Mouse (Mus musculus) embryonic facial prominence, embryonic 12.5 days (tissue): Measurements from ENCODE around the gene Kxd1. TPM values are rescaled to one million over a fixed set of nuclear protein-coding genes. Genes with fewer than 3 reads are reported as not detected.

Source experiments
- ATAC-seq: fragments of 200-750 bp; cut with Nextera tagmentation; 2 replicates; pipeline ENCODE4 v1.8.0; 2017; ENCODE audit not compliant: insufficient number of reproducible peaks, insufficient read depth, low FRiP score, low TSS enrichment
- H3K27ac ChIP-seq: fragments of 300-500 bp; sonication (generic); 2 replicates; pipeline ENCODE4 v1.5.1; 2016; ENCODE audit warnings: mild to moderate bottlenecking
- H3K27me3 ChIP-seq: fragments of 300-500 bp; sonication (generic); 2 replicates; pipeline ENCODE4 v1.6.1; 2016; ENCODE audit warnings: mild to moderate bottlenecking, moderate library complexity
- H3K36me3 ChIP-seq: fragments of 300-500 bp; sonication (generic); 2 replicates; pipeline ENCODE4 v1.6.1; 2016; ENCODE audit warnings: mild to moderate bottlenecking
- H3K4me1 ChIP-seq: fragments of 300-500 bp; sonication (generic); 2 replicates; pipeline ENCODE4 v1.6.1; 2016
- H3K4me2 ChIP-seq: fragments of 300-500 bp; sonication (generic); replicated peaks from 2 replicates; pipeline ENCODE4 v1.6.1; 2016; ENCODE audit warnings: mild to moderate bottlenecking, moderate library complexity
- H3K4me3 ChIP-seq: fragments of 300-500 bp; sonication (generic); 2 replicates; pipeline ENCODE4 v1.5.1; 2016; ENCODE audit warnings: mild to moderate bottlenecking
- H3K9ac ChIP-seq: fragments of 300-500 bp; sonication (generic); 2 replicates; pipeline ENCODE4 v1.6.1; 2016; ENCODE audit warnings: mild to moderate bottlenecking, moderate library complexity
- H3K9me3 ChIP-seq: fragments of 300-500 bp; sonication (generic); 2 replicates; pipeline ENCODE4 v1.6.1; 2016; ENCODE audit warnings: mild to moderate bottlenecking, moderate library complexity
- WGBS: fragments of 180-500 bp; shearing (Covaris S2); methylation state at CpG from one replicate; pipeline ENCODE4 v1.1.7; 2016; 5-methylcytosine and 5-hydroxymethylcytosine counted together
- polyA plus RNA-seq: library from polyadenylated mRNA; unstranded; fragments of >200 nt; fragmentation: Nextera tagmentation; extraction: Ambion mirVana; gene quantifications from 2 replicates; pipeline ENCODE4 v1.2.1, GENCODE M21; 2016

Kxd1 gene
- 53.0 and 54.7 TPM in 2 replicates for polyA plus RNA-seq

DNA sequence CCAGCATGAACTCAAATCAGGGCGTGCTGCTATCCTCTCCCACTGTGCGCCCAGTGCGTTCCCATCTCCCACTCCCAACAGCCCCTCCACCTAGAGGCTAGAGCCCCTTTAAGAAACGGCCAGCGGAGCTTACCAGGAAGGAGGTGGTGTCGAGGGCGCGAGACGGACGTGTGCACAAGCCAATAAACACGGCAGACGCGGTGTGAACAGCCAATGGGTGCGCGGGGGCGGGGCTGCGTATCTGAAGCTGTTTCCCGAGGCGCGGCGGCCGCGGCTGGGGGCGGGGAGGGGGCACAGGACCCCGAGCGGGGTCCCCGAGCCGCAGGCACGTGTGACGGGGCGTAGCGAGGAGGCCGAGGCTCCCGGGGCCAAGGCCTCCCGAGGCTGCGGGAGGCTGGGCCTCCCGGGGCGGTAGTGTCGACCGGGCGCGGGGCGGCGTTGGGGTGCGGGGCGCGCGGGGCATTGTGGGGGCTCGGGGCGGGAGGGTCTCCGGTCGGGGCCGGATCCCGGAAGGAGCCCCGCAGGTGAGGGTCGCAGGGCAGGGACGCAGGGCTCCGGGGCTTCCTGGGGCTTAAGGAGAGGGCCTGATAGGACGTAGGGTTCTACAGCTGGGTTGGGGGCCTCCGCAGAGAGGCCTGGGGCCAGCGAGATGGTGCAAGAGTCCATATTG is at the start of gene Kxd1, which contains the start of gene Fkbp8:
Gene Kxd1, minus strand, starts transcription at position 445 of the 670 bp plus-strand sequence.
Gene Fkbp8, plus strand, starts transcription at position 213 of the 670 bp plus-strand sequence.
- Histone ChIP-seq H3K9ac (peak within 1 kb of the TSS; percentile 81), H3K4me1 (peaks cover 22% of the 10 kb centered on the region), H3K9me3 (no peaks in the 10 kb centered on the region), H3K4me2 (peak within 1 kb of the TSS; percentile 79), H3K27me3 (no peaks in the 10 kb centered on the region), H3K36me3 (peaks cover 33% of the 10 kb centered on the region), H3K4me3 (peak within 1 kb of the TSS; percentile 72), H3K27ac (peak within 1 kb of the TSS; percentile 79)
- peak; percentile 93 for ATAC-seq
- WGBS = 1% methylated on average over 59 of the region's 61 CpGs

DNA sequence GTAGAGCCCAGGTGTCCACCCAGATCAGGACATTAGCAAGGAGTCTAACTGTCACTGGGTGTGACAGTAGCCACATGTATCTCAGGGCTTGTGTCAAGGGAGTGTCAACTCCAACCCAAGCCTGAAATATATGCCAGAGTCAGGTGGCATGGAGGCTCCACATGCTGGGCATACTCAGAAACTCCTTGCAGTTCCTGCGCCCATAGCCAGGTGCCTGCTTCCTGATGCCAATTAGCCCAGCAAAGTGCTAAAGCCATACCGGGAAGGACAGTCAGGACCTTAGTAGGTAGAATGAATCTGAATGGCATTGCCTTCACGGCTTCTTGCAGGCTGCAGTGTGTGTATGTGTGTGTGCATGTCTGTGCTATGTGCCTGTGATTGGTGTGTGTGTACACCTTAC is 49.5 kb upstream of the Kxd1 start:
- Histone ChIP-seq H3K4me1 (no peaks in the 10 kb centered on the region), H3K36me3 (peaks cover 64% of the 10 kb centered on the region), H3K4me3 (no peak overlapping the region), H3K27me3 (no peaks in the 10 kb centered on the region), H3K27ac (no peak overlapping the region), H3K9ac (0 out of 2 replicates have a peak overlapping the region, but pooled peaks have one; percentile 19), H3K4me2 (no peak overlapping the region), H3K9me3 (no peaks in the 10 kb centered on the region)
- ATAC-seq = no peak
- WGBS = 88% methylated on average over 3 of the region's 3 CpGs

DNA sequence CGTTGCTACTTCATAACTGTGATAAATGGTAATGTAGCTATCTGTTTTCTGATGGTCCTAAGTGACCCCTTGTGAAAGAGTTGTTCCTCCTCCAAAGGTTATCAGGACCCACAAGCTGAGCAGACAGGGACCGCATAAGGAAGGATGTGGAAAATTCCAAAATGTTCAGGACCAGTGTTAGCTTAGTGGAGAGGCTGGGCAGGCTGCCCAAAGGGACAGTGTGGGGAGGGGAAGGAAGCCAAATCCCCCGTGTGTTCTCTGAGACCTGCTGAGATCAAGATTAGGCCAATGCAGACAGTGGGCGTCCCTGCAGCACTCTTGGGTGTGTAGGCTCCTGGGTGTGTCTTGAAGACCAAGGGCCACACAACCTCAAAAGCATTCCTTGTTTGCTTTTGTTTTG is 47.2 kb upstream of the Kxd1 start:
- H3K36me3 ChIP-seq = peaks cover 42% of the 10 kb centered on the region
- no peak overlapping the region for H3K9ac ChIP-seq
- 88% methylated on average over 4 of the region's 4 CpGs for WGBS
- ATAC-seq = no peak
- no peak overlapping the region for H3K27ac ChIP-seq
- no peak overlapping the region for H3K4me2 ChIP-seq
- H3K4me1 ChIP-seq = no peaks in the 10 kb centered on the region
- H3K4me3 ChIP-seq = no peak overlapping the region
- no peaks in the 10 kb centered on the region for H3K9me3 ChIP-seq
- no peaks in the 10 kb centered on the region for H3K27me3 ChIP-seq

DNA sequence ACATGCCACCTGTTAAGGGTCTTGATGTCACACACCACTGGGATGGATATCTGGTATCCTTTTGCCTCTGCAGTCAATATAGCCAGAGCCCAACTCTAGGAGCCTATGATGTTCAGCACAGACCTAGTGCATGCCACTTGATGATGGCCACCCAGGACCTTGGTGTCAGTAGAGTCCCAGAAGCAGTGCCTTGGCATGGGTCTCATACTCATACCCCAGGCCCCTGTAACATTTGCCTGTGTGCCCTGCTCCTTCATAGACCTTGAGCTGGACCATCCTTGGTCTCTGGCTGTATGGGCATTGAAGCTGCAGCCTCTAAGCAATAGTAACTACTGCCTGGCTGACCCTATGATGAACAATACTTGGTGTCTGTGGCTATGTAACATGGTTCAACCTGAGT is 46.5 kb upstream of the Kxd1 start:
- no peak for ATAC-seq
- Histone ChIP-seq H3K4me2 (no peak overlapping the region), H3K9me3 (no peaks in the 10 kb centered on the region), H3K27me3 (no peaks in the 10 kb centered on the region), H3K4me1 (no peaks in the 10 kb centered on the region), H3K4me3 (no peak overlapping the region), H3K36me3 (peaks cover 39% of the 10 kb centered on the region), H3K9ac (no peak overlapping the region), H3K27ac (no peak overlapping the region)

DNA sequence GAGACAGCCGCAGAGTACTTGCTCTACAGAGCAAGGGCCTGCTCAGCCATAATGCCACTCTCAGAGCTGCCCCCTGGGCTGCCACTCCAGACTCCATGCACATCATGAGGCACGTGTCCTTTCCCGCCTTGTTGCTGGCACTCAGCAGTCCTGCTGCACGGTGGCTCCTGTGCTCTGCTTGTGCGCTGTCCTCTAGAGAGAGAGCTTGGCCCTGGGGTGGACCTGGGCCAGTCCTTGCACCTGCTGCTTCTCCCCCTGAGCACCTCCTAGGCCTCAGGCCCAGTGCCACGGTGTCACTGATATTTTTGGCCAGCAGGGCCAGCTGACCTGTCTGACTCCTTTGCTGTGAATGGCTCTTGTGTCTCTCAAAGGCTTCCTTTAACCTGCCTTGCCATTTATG is 43.2 kb upstream of the Kxd1 start:
- Histone ChIP-seq H3K4me3 (no peak overlapping the region), H3K4me1 (no peaks in the 10 kb centered on the region), H3K9me3 (no peaks in the 10 kb centered on the region), H3K36me3 (peaks cover 21% of the 10 kb centered on the region), H3K4me2 (no peak overlapping the region), H3K9ac (no peak overlapping the region), H3K27me3 (no peaks in the 10 kb centered on the region), H3K27ac (no peak overlapping the region)
- WGBS = 82% methylated on average over 6 of the region's 6 CpGs
- ATAC-seq = no peak

DNA sequence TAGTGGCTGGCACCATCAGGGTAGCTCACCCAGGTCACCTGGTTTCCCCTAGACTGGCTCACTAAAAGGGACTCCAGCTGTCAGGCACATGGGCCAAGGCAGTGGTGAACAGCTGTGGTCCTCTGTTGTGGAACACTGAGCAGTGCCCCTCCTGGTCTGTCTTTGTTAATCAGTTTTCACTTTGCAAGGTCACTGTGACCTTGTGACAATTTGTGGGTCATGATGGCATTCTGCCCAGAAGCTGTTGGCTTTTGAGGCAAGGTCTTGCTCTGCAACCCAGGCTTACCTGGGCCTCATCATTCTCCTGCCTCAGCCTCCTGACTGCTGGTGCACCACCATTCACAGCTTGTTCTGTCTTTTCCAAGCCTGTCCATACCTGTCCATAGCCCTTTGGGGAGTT is 42.6 kb upstream of the Kxd1 start:
- Histone ChIP-seq H3K27me3 (no peaks in the 10 kb centered on the region), H3K36me3 (peaks cover 20% of the 10 kb centered on the region), H3K4me3 (no peak overlapping the region), H3K9ac (no peak overlapping the region), H3K4me2 (no peak overlapping the region), H3K4me1 (no peaks in the 10 kb centered on the region), H3K9me3 (no peaks in the 10 kb centered on the region), H3K27ac (no peak overlapping the region)
- no peak for ATAC-seq

DNA sequence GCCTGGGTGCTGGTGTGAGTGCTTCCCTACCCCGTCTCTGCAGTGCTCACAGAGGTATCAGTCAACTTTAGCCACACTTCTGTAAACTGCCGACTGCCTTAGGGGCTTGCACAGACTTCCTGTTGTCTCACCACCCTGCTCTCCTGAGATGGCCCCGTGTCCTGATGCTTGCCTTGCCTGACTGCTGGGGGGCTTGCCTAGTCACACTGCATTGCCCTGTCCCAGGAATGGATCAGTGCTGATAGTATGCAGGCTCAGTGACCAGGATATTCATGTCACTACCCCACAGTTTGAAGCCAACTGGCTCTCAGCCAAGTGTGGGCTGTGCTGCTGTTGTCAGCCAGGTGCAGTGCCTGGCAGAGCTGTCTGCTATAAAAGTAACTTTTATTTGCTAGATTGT is 37.8 kb upstream of the Kxd1 start:
- WGBS = 47% methylated on average over 3 of the region's 3 CpGs
- Histone ChIP-seq H3K9me3 (no peaks in the 10 kb centered on the region), H3K27ac (no peak overlapping the region), H3K36me3 (no peaks in the 10 kb centered on the region), H3K27me3 (no peaks in the 10 kb centered on the region), H3K4me1 (no peaks in the 10 kb centered on the region), H3K4me2 (no peak overlapping the region), H3K9ac (no peak overlapping the region), H3K4me3 (no peak overlapping the region)
- 0 out of 2 replicates have a peak, but pooled peaks have one; percentile 37 for ATAC-seq

DNA sequence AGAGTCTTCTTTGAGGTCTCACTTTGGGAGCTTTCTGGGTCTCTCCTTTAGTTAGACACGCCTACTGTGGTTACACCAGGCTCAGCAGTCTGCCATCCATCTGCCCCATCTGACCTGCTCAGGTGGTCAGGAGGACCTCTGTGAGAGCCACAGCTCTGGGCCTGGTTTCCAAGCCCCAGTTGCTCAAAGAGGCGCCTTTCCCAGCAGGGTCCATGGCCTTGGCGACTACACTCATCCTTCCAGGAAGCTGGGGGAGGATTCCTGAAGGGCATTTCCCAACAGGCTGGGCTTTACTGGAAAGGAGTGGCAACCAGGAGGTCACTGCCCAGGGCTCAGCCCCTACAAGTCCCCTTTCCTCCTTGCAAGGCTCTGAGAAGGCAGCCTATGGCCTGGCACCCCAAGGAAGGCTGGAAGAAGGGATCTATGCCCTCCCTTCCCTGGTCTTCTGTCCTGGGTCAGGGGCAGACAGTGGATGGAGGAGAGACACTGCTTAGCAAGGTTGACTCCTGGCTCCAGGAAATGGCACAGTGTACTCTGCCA is 37.0 kb upstream of the Kxd1 start:
- Histone ChIP-seq H3K4me2 (no peak overlapping the region), H3K9me3 (no peaks in the 10 kb centered on the region), H3K27ac (no peak overlapping the region), H3K27me3 (no peaks in the 10 kb centered on the region), H3K9ac (no peak overlapping the region), H3K36me3 (no peaks in the 10 kb centered on the region), H3K4me3 (no peak overlapping the region), H3K4me1 (no peaks in the 10 kb centered on the region)
- ATAC-seq = no peak
- WGBS = 82% methylated on average over 3 of the region's 3 CpGs

DNA sequence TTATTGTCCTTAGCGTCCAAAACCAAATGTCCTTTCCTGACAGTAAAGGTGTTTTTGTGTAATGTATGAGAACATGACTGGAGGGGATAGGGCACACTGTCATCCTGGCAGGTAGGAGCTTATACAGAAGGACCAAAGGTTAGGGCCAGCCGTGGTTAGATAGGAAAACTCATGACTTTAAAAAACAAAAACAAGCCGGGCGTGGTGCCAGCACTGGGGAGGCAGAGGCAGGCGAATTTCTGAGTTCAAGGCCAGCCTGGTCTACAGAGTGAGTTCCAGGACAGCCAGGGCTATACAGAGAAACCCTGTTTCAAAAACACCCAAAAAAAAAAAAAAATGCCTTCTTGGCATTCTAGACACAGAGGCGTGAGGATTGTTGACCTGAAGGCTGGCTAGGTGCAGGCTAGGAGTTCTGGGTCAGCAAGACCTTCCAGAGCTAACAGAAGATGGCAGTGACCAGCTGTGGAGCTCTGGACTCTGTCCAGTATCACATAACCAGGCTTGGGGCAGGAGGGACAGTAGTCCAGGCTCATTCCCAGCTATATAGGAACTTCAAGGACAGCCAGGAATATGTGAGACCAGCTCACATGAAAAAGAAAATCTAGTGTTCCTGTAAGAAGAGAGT is 36.1 kb upstream of the Kxd1 start:
- Histone ChIP-seq H3K36me3 (no peaks in the 10 kb centered on the region), H3K9me3 (no peaks in the 10 kb centered on the region), H3K4me3 (no peak overlapping the region), H3K4me1 (no peaks in the 10 kb centered on the region), H3K4me2 (no peak overlapping the region), H3K9ac (no peak overlapping the region), H3K27me3 (no peaks in the 10 kb centered on the region), H3K27ac (no peak overlapping the region)
- no peak for ATAC-seq
- 85% methylated on average over 6 of the region's 6 CpGs for WGBS

DNA sequence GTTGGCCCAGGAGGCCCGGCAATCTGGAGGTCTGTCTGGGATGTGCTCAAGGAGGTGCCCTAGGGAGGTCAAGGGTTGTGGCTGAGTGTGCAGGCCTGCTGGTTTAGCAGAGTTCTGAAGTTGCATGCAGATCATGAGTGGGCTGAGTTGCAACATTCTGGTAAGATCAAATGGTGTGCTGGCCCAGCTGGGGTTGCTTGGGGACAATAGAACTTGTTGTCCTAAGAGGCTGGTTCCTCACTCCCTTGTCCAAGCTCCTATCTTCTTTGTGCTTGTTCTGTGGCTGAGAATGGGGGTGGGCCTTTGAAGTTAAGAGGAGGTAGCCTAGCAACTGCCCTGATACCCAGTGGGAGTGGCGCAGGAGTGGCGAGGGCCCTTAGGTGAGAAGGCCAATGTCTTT is 35.0 kb upstream of the Kxd1 start:
- Histone ChIP-seq H3K36me3 (no peaks in the 10 kb centered on the region), H3K27me3 (no peaks in the 10 kb centered on the region), H3K9me3 (no peaks in the 10 kb centered on the region), H3K9ac (no peak overlapping the region), H3K27ac (no peak overlapping the region), H3K4me2 (no peak overlapping the region), H3K4me1 (no peaks in the 10 kb centered on the region), H3K4me3 (no peak overlapping the region)
- WGBS = 82% methylated on average over 3 of the region's 3 CpGs
- ATAC-seq = no peak

DNA sequence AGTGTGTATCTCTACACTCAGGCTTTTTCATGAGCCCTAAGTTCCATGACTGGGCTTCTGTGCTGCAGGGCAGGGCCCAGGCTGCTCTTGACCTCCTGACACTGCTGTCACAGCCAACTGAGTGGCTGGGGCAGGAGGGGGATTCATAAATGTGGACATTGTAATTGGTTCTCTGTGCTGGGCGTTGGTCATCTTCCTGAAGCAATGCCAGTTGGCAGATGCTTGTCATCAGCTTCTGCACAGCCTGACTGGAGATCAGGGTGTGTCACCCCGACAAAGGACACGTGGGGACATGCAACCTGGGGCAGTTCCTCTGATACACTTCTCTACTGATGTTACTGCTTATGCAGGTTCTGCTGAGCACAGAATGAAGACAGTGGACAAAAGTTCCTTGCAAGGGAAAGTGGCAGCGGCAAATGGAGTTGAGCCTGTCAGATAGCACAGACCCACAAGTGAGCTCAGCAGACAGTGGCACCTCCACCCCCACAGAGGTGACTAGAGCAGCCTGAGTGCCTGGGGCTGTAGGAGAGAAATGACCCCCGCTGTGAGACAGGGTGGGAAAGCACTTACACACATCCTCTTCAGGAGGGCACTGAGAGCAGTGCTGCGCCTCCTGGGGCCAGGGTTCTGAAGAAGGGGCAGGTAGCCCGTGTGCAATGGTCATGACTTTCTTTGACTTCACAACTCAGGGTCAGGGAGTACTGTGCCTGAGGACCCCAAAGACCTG is 34.2 kb upstream of the Kxd1 start:
- ATAC-seq = no peak
- H3K4me1 ChIP-seq = no peaks in the 10 kb centered on the region
- WGBS = 69% methylated on average over 7 of the region's 7 CpGs
- H3K27ac ChIP-seq = no peak overlapping the region; the same call in 1 of the 2 replicates
- no peaks in the 10 kb centered on the region for H3K9me3 ChIP-seq
- no peak overlapping the region for H3K4me2 ChIP-seq
- no peaks in the 10 kb centered on the region for H3K27me3 ChIP-seq
- no peak overlapping the region for H3K4me3 ChIP-seq
- H3K9ac ChIP-seq = no peak overlapping the region
- H3K36me3 ChIP-seq = no peaks in the 10 kb centered on the region

DNA sequence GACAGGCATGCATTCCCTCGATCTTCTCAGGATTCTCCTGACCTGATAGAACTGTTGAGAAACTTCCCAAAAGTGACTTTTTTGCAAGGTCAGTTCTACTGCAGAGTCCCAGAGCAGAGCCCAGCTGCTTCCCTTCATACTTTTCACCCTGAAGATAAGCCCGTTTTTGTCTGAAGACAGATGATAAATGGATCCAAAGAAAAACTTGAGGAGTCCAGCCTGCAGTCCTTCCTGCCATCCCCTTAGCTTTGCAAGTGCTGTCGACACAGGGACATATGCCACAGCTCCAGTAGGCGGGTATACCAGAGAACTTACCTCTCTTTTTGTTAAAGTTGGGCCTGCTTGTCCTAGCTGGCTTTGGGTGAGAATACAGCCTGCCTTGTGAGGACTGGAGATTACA is 33.6 kb upstream of the Kxd1 start:
- H3K4me3 ChIP-seq = no peak overlapping the region
- no peak overlapping the region for H3K9ac ChIP-seq
- H3K36me3 ChIP-seq = no peaks in the 10 kb centered on the region
- WGBS = 67% methylated on average over 4 of the region's 4 CpGs
- H3K9me3 ChIP-seq = no peaks in the 10 kb centered on the region
- H3K27ac ChIP-seq = no peak overlapping the region
- no peak overlapping the region for H3K4me2 ChIP-seq
- no peaks in the 10 kb centered on the region for H3K4me1 ChIP-seq
- no peaks in the 10 kb centered on the region for H3K27me3 ChIP-seq
- no peak for ATAC-seq
